Mouse (Mus musculus) layer of hippocampus, adult 18-20 months (tissue): ENCODE data around the gene Fcgr4. TPM values are rescaled to one million over a fixed set of nuclear protein-coding genes. Genes with fewer than 3 reads are reported as not detected.
A peak's percentile ranks its signal among the peaks of the same experiment; 100 is the strongest.
"Not testable (repeated sequence)": the region's sequence is repeated elsewhere in the genome, so short reads cannot be mapped to it uniquely, and the experiment has no call there.

Experiments used
- DNase-seq, 2 experiments: peaks; one replicate each; pipeline ENCODE4 v3.0.0; 2022; ENCODE audit warnings: low spot score in 2 of 2
- total RNA-seq, 2 experiments: library from RNA; stranded (reverse); gene quantifications; 2 replicates each; pipeline ENCODE4 v1.2.3; 2021

The Fcgr4 gene
- total RNA-seq, 2 experiments from 2014 or later: 0.25 TPM; not detected in 1

- DNase-seq: no peak
Observed at GRCm38 (mm10) chr1:171050774-171051173, 32.1 kb downstream of the Fcgr4 start.

GRCm38 (mm10) chr1:171053305-171053704 is 34.6 kb downstream of the Fcgr4 start:
- no peak for DNase-seq

- no peak for DNase-seq
Observed at GRCm38 (mm10) chr1:171057253-171057652, 38.5 kb downstream of the Fcgr4 start.

GRCm38 (mm10) chr1:171059203-171059602 is 40.5 kb downstream of the Fcgr4 start:
- DNase-seq: no peak

- no peak for DNase-seq
Observed at GRCm38 (mm10) chr1:171060392-171060791, 41.7 kb downstream of the Fcgr4 start.

GRCm38 (mm10) chr1:171061566-171061965 is 42.8 kb downstream of the Fcgr4 start:
- DNase-seq: no peak

- peak in 1 of 2 experiments; percentile 66 for DNase-seq
Observed at GRCm38 (mm10) chr1:171063569-171064490, 45.1 kb downstream of the Fcgr4 start.

GRCm38 (mm10) chr1:171064491-171065242 is 45.9 kb downstream of the Fcgr4 start, which contains the start of gene Fcgr3:
Gene Fcgr3, minus strand, starts transcription at chr1:171064935.
- DNase-seq: peak; percentile 67 to 78

- peak; percentile 11 to 52 for DNase-seq
Observed at GRCm38 (mm10) chr1:171065243-171065587, 46.5 kb downstream of the Fcgr4 start.

- DNase-seq: peak; percentile 45 to 47
Observed at GRCm38 (mm10) chr1:171065768-171066167, 47.0 kb downstream of the Fcgr4 start.

- DNase-seq: not testable (repeated sequence)
Observed at GRCm38 (mm10) chr1:171066583-171066982, 47.9 kb downstream of the Fcgr4 start.

- not testable (repeated sequence) for DNase-seq
Observed at GRCm38 (mm10) chr1:171067928-171068327, 49.2 kb downstream of the Fcgr4 start.

- DNase-seq: peak in 1 of 2 experiments; percentile 18
Observed at GRCm38 (mm10) chr1:171069508-171069907, 50.8 kb downstream of the Fcgr4 start.

GRCm38 (mm10) chr1:171070879-171071278 is 52.2 kb downstream of the Fcgr4 start:
- not testable (repeated sequence) for DNase-seq

GRCm38 (mm10) chr1:171071726-171072125 is 53.0 kb downstream of the Fcgr4 start:
- DNase-seq: not testable (repeated sequence)

- DNase-seq: not testable (repeated sequence)
Observed at GRCm38 (mm10) chr1:171072217-171072616, 53.5 kb downstream of the Fcgr4 start.

- peak in 1 of 2 experiments; percentile 43 for DNase-seq
Observed at GRCm38 (mm10) chr1:171074283-171074682, 55.6 kb downstream of the Fcgr4 start.

- not testable (repeated sequence) for DNase-seq
Observed at GRCm38 (mm10) chr1:171076176-171076575, 57.5 kb downstream of the Fcgr4 start.

GRCm38 (mm10) chr1:171077192-171077591 is 58.5 kb downstream of the Fcgr4 start:
- not testable (repeated sequence) for DNase-seq

- DNase-seq: not testable (repeated sequence)
Observed at GRCm38 (mm10) chr1:171077955-171078354, 59.2 kb downstream of the Fcgr4 start.

- not testable (repeated sequence) for DNase-seq
Observed at GRCm38 (mm10) chr1:171078419-171078818, 59.7 kb downstream of the Fcgr4 start.

GRCm38 (mm10) chr1:171079345-171079744 is 60.6 kb downstream of the Fcgr4 start:
- not testable (repeated sequence) for DNase-seq
